Mouse (Mus musculus) cortical plate, adult 2 months (tissue): ENCODE results near the gene Elf2. TPM values are rescaled to one million over a fixed set of nuclear protein-coding genes. Genes with fewer than 3 reads are reported as not detected.

Source experiments
- H3K27ac ChIP-seq: fragments of 200-500 bp; 2 replicates; pipeline ENCODE4 v1.5.1; 2012; ENCODE audit warnings: low read length, control low read depth, inconsistent platforms; ENCODE audit not compliant: insufficient read depth
- H3K4me1 ChIP-seq: fragments of 200-500 bp; 2 replicates; pipeline ENCODE4 v1.6.1; 2011; ENCODE audit warnings: low read length; ENCODE audit not compliant: control insufficient read depth, insufficient read depth
- H3K4me3 ChIP-seq: fragments of 200-500 bp; 2 replicates; pipeline ENCODE4 v1.5.1; 2011; ENCODE audit warnings: mild to moderate bottlenecking, low read length, control low read depth; ENCODE audit not compliant: insufficient read depth
- CTCF ChIP-seq: fragments of 200-500 bp; IDR thresholded peaks from 2 replicates; pipeline ENCODE4 v1.5.1; 2011; ENCODE audit warnings: mild to moderate bottlenecking, control low read depth, low read length; ENCODE audit not compliant: insufficient read depth; ENCODE audit errors: extremely low read depth
- POLR2A ChIP-seq: fragments of 200-500 bp; IDR thresholded peaks from 2 replicates; pipeline ENCODE4 v1.6.1; 2011; ENCODE audit warnings: mild to moderate bottlenecking, low read length, control low read depth; ENCODE audit not compliant: insufficient read depth; ENCODE audit errors: extremely low read depth
- polyA plus RNA-seq: library from polyadenylated mRNA; depleted of rRNA; stranded (reverse); fragments of >200 nt; gene quantifications from 2 replicates; pipeline ENCODE4 v1.2.3, GENCODE M21; 2012; rRNA removed

Elf2 gene
- polyA plus RNA-seq: 25.9 and 26.8 TPM in 2 replicates

GRCm38 (mm10) chr3:51340552-51341267, at the start of gene Elf2:
TSS of gene Elf2 (minus strand) at chr3:51340663.
- H3K27ac ChIP-seq: peak within 1 kb of the TSS; percentile 100
- no peak for TF ChIP-seq POLR2A
- TF ChIP-seq CTCF: no peak
- peak within 1 kb of the TSS; percentile 91 for H3K4me3 ChIP-seq
- H3K4me1 ChIP-seq: peaks cover 1% of the 10 kb centered on the region; the same call in 1 of the 2 replicates

GRCm38 (mm10) chr3:51388904-51389303, 48.4 kb upstream of the Elf2 start:
- no peak overlapping the region for H3K27ac ChIP-seq
- no peaks in the 10 kb centered on the region for H3K4me1 ChIP-seq
- TF ChIP-seq CTCF (no peak), POLR2A (no peak)
- no peak overlapping the region for H3K4me3 ChIP-seq

DNA sequence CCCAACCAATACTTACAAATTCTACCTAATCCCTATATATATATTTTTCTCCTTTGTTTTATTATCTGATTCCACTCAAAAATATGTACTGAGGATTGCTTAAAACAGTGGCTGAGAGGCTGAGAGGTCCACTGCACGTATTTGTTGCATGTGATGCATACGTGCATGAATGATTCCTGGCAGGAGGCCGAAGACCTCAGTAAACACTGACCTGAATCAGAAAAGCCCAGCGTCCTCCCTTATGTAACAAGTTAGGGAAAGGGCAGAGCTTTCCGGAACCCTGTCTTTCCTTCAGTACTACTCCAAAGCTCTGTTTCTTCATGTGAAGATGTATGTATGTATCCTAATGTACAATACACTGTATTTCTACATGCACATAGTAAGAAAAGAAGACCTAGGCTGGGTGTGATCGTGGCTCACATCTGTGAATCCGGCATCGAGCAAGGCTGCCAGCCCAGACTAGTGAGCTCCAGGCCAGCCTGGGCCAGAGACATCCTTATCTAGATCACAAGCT, 47.5 kb upstream of the Elf2 start:
- TF ChIP-seq POLR2A: no peak
- TF ChIP-seq CTCF: no peak
- Histone ChIP-seq H3K4me3 (no peak overlapping the region), H3K27ac (no peak overlapping the region), H3K4me1 (no peaks in the 10 kb centered on the region)

DNA sequence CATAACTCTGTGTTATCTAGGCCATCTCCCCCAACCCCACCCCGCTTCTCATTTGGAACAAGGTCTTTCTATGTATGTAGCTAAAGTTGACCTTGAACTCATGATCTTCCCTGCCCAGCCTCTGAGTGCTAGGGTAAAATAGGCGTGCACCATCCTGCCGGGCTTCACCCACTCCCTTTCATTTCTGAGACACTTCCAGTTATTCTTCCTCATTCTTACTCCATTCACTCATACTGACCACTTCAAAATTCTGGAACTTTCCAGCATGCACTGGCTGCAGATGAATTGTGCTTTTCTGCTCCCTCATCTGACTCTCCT, 46.6 kb upstream of the Elf2 start:
- no peak overlapping the region for H3K4me3 ChIP-seq
- H3K27ac ChIP-seq: no peak overlapping the region
- TF ChIP-seq CTCF: no peak
- no peak for TF ChIP-seq POLR2A
- H3K4me1 ChIP-seq: no peaks in the 10 kb centered on the region

GRCm38 (mm10) chr3:51386441-51387133, 46.1 kb upstream of the Elf2 start:
- TF ChIP-seq POLR2A (no peak), CTCF (no peak)
- H3K4me3 ChIP-seq: no peak overlapping the region
- no peak overlapping the region for H3K27ac ChIP-seq
- no peaks in the 10 kb centered on the region for H3K4me1 ChIP-seq

DNA sequence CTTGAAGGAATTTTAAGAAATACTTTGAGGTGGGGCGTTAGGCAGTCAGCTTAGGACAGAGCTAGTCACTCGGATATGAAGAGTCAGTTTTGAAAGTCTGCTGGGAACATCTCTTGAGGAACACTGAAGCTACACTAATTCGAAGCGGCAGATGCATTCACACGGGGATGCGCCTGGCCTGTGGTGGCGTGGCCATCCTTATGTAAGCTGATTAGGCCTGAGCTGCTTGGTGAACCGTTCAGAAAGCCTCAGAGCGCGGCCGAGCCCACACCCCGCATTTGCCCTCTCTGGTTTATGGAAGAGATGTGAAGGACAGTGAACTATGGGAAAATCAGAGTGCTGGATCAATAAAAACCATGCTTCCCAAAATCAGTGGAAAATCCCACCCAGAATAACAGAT, 42.9 kb upstream of the Elf2 start:
- Histone ChIP-seq H3K27ac (no peak overlapping the region), H3K4me1 (no peaks in the 10 kb centered on the region), H3K4me3 (no peak overlapping the region)
- no peak for TF ChIP-seq POLR2A

DNA sequence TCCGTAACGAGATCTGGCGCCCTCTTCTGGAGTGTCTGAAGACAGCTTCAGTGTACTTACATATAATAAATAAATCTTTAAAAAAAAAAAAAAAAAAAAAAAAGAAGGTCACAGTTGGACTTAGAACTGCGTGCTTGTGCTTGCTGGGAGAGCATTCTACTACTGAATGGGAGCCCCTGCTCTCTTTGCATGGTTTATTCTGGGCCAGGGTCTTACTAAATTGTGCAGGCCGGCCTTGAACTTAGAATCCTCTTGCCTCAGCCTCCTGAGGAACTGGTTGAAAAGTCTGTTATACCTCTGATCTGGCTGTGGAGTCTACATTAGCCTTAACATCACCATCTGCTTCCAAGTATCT, 40.2 kb upstream of the Elf2 start:
- H3K4me1 ChIP-seq: no peaks in the 10 kb centered on the region
- H3K27ac ChIP-seq: no peak overlapping the region
- no peak overlapping the region for H3K4me3 ChIP-seq
- TF ChIP-seq POLR2A: no peak

DNA sequence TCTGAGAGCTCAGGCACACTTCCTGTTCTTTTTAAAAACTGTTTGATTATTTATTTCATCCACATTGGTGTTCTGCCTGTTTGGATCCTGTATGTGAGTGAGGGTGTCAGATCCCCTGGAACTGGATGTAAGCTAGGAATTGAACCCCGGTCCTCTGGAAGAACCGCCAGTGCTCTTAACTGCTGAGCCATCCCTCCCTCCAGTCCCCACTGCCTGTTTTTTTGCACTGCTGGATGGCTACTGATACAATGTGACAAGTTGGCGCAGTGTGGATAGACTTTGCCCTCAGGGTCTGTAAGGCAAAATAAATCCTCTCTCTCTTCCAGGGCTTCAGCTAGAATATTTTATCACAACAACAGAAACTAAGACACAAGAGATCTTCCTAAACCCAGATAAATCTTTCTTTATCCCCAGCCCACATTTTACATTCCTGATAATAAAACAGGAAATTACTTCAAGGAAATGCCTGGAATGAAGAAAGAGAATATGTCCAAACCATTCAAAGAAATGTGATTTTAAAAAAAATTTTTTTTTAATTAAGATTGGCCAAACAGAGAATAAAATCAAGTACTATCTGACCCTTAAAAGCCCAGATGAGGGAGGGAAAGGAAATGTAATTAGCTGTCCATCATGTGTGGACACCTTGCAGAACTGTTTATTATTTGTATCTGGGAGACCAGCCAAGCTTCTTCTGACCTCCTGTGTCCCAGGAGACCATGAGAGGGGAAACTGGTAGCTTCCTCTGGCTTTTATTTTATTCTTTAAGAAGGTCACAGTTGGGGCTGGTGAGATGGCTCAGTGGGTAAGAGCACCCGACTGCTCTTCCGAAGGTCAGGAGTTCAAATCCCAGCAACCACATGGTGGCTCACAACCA, 39.6 kb upstream of the Elf2 start:
- Histone ChIP-seq H3K27ac (no peak overlapping the region), H3K4me1 (no peaks in the 10 kb centered on the region), H3K4me3 (no peak overlapping the region)
- TF ChIP-seq CTCF: no peak
- TF ChIP-seq POLR2A: no peak

DNA sequence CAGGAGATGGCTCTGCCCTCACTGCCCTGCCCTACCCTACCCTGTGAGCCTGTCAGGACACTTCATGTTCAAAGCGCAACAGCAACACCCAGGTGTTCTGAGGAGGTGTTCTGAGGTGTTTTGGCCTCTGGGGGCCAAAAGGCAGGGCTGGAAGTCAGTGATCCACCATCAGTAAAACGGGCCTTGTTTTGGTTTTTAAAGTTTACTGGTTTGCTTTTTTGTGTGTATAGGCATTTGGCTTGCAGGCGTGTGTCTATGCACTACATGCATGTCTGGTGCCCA, 38.1 kb upstream of the Elf2 start:
- H3K4me3 ChIP-seq: no peak overlapping the region
- no peak for TF ChIP-seq CTCF
- no peak for TF ChIP-seq POLR2A
- H3K27ac ChIP-seq: no peak overlapping the region
- no peaks in the 10 kb centered on the region for H3K4me1 ChIP-seq
